Mouse (Mus musculus) kidney, embryonic 15.5 days (tissue): ENCODE measurements around the gene Tgfbr3. TPM values are rescaled to one million over a fixed set of nuclear protein-coding genes. Genes with fewer than 3 reads are reported as not detected.

Experiments used
- ATAC-seq: fragments of 200-750 bp; cut with Nextera tagmentation; replicated peaks from 2 replicates; pipeline ENCODE4 v1.8.0; 2017; ENCODE audit warnings: moderate TSS enrichment; ENCODE audit not compliant: low FRiP score
- H3K27ac ChIP-seq: fragments of 300-500 bp; sonication (generic); 2 replicates; pipeline ENCODE4 v1.5.1; 2015; ENCODE audit warnings: mild to moderate bottlenecking, inconsistent platforms
- H3K27me3 ChIP-seq: fragments of 300-500 bp; sonication (generic); 2 replicates; pipeline ENCODE4 v1.6.1; 2015; ENCODE audit warnings: inconsistent platforms
- H3K36me3 ChIP-seq: fragments of 300-500 bp; sonication (generic); 2 replicates; pipeline ENCODE4 v1.6.1; 2015; ENCODE audit warnings: inconsistent platforms
- H3K4me1 ChIP-seq: fragments of 300-500 bp; sonication (generic); 2 replicates; pipeline ENCODE4 v1.6.1; 2015; ENCODE audit warnings: inconsistent platforms
- H3K4me2 ChIP-seq: fragments of 300-500 bp; sonication (generic); 2 replicates; pipeline ENCODE4 v1.6.1; 2015; ENCODE audit warnings: moderate library complexity, mild to moderate bottlenecking, inconsistent platforms
- H3K4me3 ChIP-seq: fragments of 300-500 bp; sonication (generic); replicated peaks from 2 replicates; pipeline ENCODE4 v1.5.1; 2015; ENCODE audit warnings: mild to moderate bottlenecking, inconsistent platforms
- H3K9ac ChIP-seq: fragments of 300-500 bp; sonication (generic); 2 replicates; pipeline ENCODE4 v1.6.1; 2015; ENCODE audit warnings: mild to moderate bottlenecking, inconsistent platforms
- H3K9me3 ChIP-seq: fragments of 300-500 bp; sonication (generic); replicated peaks from 2 replicates; pipeline ENCODE4 v1.6.1; 2016; ENCODE audit warnings: inconsistent platforms
- WGBS: fragments of 180-500 bp; shearing (Covaris S2); methylation state at CpG from one replicate; pipeline ENCODE4 v1.1.7; 2015; ENCODE audit warnings: mixed read lengths; 5-methylcytosine and 5-hydroxymethylcytosine counted together
- polyA plus RNA-seq: library from polyadenylated mRNA; unstranded; fragments of >200 nt; fragmentation: Nextera tagmentation; extraction: Ambion mirVana; gene quantifications from 2 replicates; pipeline ENCODE4 v1.2.1, GENCODE M21; 2015

Gene Tgfbr3
- polyA plus RNA-seq, 1 experiment from 2014 or later, result 19.8 TPM

GRCm38 (mm10) chr5:107147951-107148766, 141.3 kb downstream of the Tgfbr3 start:
- Histone ChIP-seq H3K4me3 (no peak overlapping the region), H3K27me3 (no peaks in the 10 kb centered on the region), H3K9ac (no peak overlapping the region), H3K27ac (peak overlapping the region; percentile 34), H3K4me2 (no peak overlapping the region), H3K36me3 (no peaks in the 10 kb centered on the region), H3K4me1 (peaks cover 42% of the 10 kb centered on the region), H3K9me3 (no peaks in the 10 kb centered on the region)
- ATAC-seq, result no peak
- 49% methylated on average over 13 of the region's 13 CpGs for WGBS

- no peak for ATAC-seq
- H3K4me2 ChIP-seq, result no peak overlapping the region
- H3K27me3 ChIP-seq, result no peaks in the 10 kb centered on the region
- no peak overlapping the region for H3K9ac ChIP-seq
- no peaks in the 10 kb centered on the region for H3K36me3 ChIP-seq
- H3K9me3 ChIP-seq, result no peaks in the 10 kb centered on the region
- H3K4me1 ChIP-seq, result peaks cover 42% of the 10 kb centered on the region
- H3K4me3 ChIP-seq, result no peak overlapping the region
- no peak overlapping the region for H3K27ac ChIP-seq
These were observed 142.0 kb downstream of the Tgfbr3 start for GRCm38 (mm10) chr5:107147413-107147812.

DNA sequence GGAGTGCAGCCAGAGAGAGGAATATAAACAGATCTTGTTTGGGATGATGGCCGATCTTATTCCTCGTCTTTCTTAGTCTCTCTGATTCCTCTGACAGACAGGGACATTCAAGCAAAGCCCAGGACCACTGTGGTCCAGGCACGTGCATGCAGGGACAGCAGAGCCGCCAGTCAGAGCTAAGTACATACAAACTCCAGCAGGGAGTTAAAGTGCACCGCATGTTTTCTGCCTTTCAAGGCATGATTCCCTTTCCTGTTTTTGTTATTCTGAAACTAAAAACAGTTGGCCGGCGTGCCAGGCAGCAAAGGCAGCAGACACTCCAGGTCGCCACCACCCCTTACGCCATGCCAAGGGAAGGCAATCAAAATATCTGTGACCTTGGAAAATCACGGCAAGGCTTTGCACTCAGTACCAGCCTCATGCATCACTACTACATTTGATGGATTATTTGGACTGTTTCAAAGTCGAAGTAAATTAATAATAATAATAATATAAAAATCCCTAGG, 143.3 kb downstream of the Tgfbr3 start:
- no peaks in the 10 kb centered on the region for H3K27me3 ChIP-seq
- H3K4me2 ChIP-seq, result no peak overlapping the region
- no peaks in the 10 kb centered on the region for H3K36me3 ChIP-seq
- H3K27ac ChIP-seq, result no peak overlapping the region
- H3K9me3 ChIP-seq, result no peaks in the 10 kb centered on the region
- H3K4me1 ChIP-seq, result peaks cover 36% of the 10 kb centered on the region
- no peak overlapping the region for H3K4me3 ChIP-seq
- 72% methylated on average over 11 of the region's 11 CpGs for WGBS
- no peak for ATAC-seq
- no peak overlapping the region for H3K9ac ChIP-seq

- Histone ChIP-seq H3K27ac (no peak overlapping the region), H3K4me2 (no peak overlapping the region), H3K4me3 (no peak overlapping the region), H3K36me3 (peaks cover 6% of the 10 kb centered on the region; the same call in 1 of the 2 replicates), H3K9me3 (no peaks in the 10 kb centered on the region), H3K27me3 (no peaks in the 10 kb centered on the region), H3K4me1 (peaks cover 26% of the 10 kb centered on the region), H3K9ac (no peak overlapping the region)
- no peak for ATAC-seq
- 90% methylated on average over 4 of the region's 4 CpGs for WGBS
These were observed 144.3 kb downstream of the Tgfbr3 start for GRCm38 (mm10) chr5:107145125-107145524.

GRCm38 (mm10) chr5:107144263-107144843, 145.1 kb downstream of the Tgfbr3 start:
- WGBS, result 55% methylated on average over 9 of the region's 9 CpGs
- Histone ChIP-seq H3K4me2 (no peak overlapping the region), H3K9me3 (no peaks in the 10 kb centered on the region), H3K27me3 (no peaks in the 10 kb centered on the region), H3K4me1 (peaks cover 21% of the 10 kb centered on the region), H3K9ac (no peak overlapping the region), H3K36me3 (peaks cover 13% of the 10 kb centered on the region; the same call in 1 of the 2 replicates), H3K4me3 (no peak overlapping the region), H3K27ac (no peak overlapping the region)
- no peak for ATAC-seq

DNA sequence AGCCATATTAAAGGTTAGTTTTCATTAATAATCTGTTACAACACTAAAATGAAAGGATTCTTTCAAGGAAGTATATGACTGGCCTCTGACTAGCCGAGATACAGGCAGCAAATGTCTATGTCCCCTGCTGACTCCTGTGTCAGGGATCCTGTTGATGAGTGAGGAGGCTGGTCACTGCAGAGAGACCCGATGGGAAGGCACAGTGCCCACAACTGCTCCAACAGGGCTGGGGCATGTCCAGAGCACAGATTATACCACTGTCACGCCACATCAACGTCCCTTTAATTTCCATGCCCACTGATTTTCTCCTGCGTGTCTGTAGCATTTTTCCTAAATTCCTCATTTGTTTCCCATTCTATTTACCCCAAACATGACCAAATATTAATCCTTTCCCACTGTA, 146.0 kb downstream of the Tgfbr3 start:
- H3K36me3 ChIP-seq, result peaks cover 20% of the 10 kb centered on the region; the same call in 1 of the 2 replicates

DNA sequence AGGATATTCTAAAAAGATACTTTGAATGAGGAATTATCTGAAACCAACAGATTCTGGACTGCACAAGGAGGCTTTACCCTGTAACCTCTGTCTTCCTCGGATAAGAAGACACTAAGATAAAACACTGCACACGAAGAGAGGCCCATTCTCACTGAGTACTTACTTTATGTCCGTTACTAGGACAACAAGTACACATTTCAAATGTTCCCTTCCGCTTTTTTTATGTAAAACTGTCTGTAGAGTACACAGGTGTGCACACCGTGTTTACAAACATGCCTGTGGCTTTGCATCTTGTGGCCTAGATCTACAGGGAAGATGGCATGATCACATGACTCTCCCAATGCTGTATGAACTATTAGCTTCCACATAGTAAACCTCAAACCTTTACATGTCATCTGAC, 146.6 kb downstream of the Tgfbr3 start:
- no peaks in the 10 kb centered on the region for H3K27me3 ChIP-seq
- peaks cover 20% of the 10 kb centered on the region; the same call in 1 of the 2 replicates for H3K36me3 ChIP-seq
- H3K27ac ChIP-seq, result no peak overlapping the region
- H3K4me1 ChIP-seq, result peaks cover 14% of the 10 kb centered on the region; the same call in 1 of the 2 replicates
- no peak for ATAC-seq
- H3K9ac ChIP-seq, result no peak overlapping the region
- 91% methylated on average over 5 of the region's 5 CpGs for WGBS
- H3K4me2 ChIP-seq, result no peak overlapping the region
- no peaks in the 10 kb centered on the region for H3K9me3 ChIP-seq
- H3K4me3 ChIP-seq, result no peak overlapping the region

More for the DNA sequence above, 146.0 kb downstream of the Tgfbr3 start:
- peaks cover 20% of the 10 kb centered on the region for H3K4me1 ChIP-seq
- H3K9me3 ChIP-seq, result no peaks in the 10 kb centered on the region
- no peak overlapping the region for H3K4me2 ChIP-seq
- 87% methylated on average over 5 of the region's 5 CpGs for WGBS
- H3K9ac ChIP-seq, result no peak overlapping the region
- no peak overlapping the region for H3K27ac ChIP-seq
- H3K27me3 ChIP-seq, result no peaks in the 10 kb centered on the region
- H3K4me3 ChIP-seq, result no peak overlapping the region
- no peak for ATAC-seq

DNA sequence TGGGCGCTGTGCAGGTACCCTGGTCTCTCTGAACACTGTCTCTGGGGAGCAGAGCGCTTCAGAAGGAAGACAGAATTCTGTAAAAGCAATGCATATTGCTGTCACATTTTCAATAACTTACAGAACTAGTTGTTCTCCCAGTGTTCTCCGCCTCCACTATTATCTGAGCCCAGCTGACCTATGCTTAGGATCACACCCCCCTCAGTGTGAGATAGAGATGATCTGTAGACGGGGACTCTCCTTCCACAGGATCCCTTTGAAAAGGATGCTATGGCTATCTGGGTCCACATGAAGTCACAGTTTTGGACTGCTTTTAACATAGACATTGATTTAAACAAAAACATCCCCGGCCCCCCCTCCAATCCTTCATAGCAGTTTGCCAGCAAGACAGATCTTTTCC, 148.1 kb downstream of the Tgfbr3 start:
- 77% methylated on average over 5 of the region's 5 CpGs for WGBS
- Histone ChIP-seq H3K27ac (no peak overlapping the region), H3K4me2 (no peak overlapping the region), H3K9ac (no peak overlapping the region), H3K27me3 (no peaks in the 10 kb centered on the region), H3K4me3 (no peak overlapping the region), H3K4me1 (peaks cover 9% of the 10 kb centered on the region; the same call in 1 of the 2 replicates), H3K9me3 (no peaks in the 10 kb centered on the region), H3K36me3 (peaks cover 32% of the 10 kb centered on the region)
- ATAC-seq, result no peak

- Histone ChIP-seq H3K4me1 (peaks cover 9% of the 10 kb centered on the region; the same call in 1 of the 2 replicates), H3K9ac (no peak overlapping the region), H3K27ac (no peak overlapping the region), H3K27me3 (no peaks in the 10 kb centered on the region), H3K36me3 (peaks cover 42% of the 10 kb centered on the region), H3K4me2 (no peak overlapping the region), H3K4me3 (no peak overlapping the region), H3K9me3 (no peaks in the 10 kb centered on the region)
- WGBS, result 86% methylated on average over 11 of the region's 11 CpGs
- no peak for ATAC-seq
These were observed 149.4 kb downstream of the Tgfbr3 start for GRCm38 (mm10) chr5:107139800-107140651.

DNA sequence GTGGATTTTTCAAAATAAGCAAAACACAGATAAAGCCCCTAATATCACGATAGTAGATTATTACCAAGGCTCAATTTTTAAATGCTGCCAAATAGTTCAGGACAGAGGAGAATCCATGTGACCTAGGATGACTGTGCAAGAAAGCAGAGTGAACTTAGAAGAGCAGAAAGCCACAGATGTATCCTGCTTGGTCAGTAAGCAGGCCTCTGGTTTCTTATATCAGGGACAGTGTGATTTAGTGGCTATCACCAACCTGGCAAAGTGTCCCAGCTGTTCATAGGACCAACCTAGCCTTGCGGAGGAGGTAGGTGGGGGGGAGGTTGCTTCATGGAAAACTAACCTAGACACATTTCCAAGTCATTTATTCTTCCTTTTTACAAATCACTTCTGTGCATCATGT, 156.1 kb downstream of the Tgfbr3 start:
- H3K9me3 ChIP-seq, result no peaks in the 10 kb centered on the region
- H3K27ac ChIP-seq, result no peak overlapping the region
- 80% methylated on average over 2 of the region's 2 CpGs for WGBS
- no peak for ATAC-seq
- no peaks in the 10 kb centered on the region for H3K27me3 ChIP-seq
- no peaks in the 10 kb centered on the region for H3K4me1 ChIP-seq
- H3K36me3 ChIP-seq, result peaks cover 71% of the 10 kb centered on the region
- no peak overlapping the region for H3K4me3 ChIP-seq
- no peak overlapping the region for H3K9ac ChIP-seq
- H3K4me2 ChIP-seq, result no peak overlapping the region

DNA sequence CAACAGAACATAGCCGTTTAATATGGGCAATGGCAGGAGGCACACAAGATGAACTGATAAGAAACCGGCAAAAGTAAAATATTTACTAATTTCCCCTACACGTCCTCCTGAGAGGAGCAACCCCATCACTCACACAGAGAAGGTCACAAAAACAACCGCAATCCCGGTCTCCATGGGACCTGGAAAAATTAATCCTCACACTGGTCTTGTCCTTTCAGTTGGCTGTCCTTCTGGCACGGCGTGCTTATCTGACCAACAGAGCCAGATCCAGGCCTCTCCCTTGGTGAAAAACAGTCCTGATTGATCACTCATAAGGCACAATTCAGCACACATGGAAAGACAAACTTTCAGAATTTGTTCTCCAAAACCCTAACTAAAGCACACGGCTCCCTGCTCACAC, 157.2 kb downstream of the Tgfbr3 start:
- no peak overlapping the region for H3K9ac ChIP-seq

DNA sequence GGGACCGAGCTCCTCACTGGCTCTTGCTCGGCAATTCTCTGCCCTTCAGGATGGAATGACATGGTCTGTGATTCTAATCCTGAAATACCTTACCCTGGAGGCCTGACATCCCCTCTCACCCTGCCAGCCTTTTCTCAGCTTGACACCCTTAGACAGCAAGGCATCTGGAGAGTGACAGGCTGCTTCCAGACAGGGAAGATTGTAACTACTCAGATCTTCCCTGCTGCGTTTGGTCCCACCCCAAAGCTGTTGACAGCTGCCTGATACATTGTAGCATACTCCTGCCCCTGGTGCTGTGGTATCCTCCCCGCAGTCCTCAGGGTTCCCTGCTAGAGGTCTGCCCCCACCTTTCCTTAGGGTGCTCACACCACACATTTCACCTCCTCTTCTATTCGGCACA, 160.1 kb downstream of the Tgfbr3 start:
- Histone ChIP-seq H3K9ac (no peak overlapping the region), H3K27ac (no peak overlapping the region), H3K36me3 (peaks cover 44% of the 10 kb centered on the region), H3K9me3 (no peaks in the 10 kb centered on the region), H3K4me3 (no peak overlapping the region), H3K4me2 (no peak overlapping the region), H3K27me3 (no peaks in the 10 kb centered on the region), H3K4me1 (peaks cover 24% of the 10 kb centered on the region)
- ATAC-seq, result no peak
- 63% methylated on average over 5 of the region's 5 CpGs for WGBS

More for the DNA sequence above, 157.2 kb downstream of the Tgfbr3 start:
- H3K4me1 ChIP-seq, result no peaks in the 10 kb centered on the region
- H3K4me3 ChIP-seq, result no peak overlapping the region
- H3K27me3 ChIP-seq, result no peaks in the 10 kb centered on the region
- H3K4me2 ChIP-seq, result no peak overlapping the region
- H3K27ac ChIP-seq, result no peak overlapping the region
- WGBS, result 64% methylated on average over 8 of the region's 8 CpGs
- peaks cover 67% of the 10 kb centered on the region for H3K36me3 ChIP-seq
- no peak for ATAC-seq
- H3K9me3 ChIP-seq, result no peaks in the 10 kb centered on the region
